Mouse (Mus musculus) midbrain, embryonic 11.5 days (tissue): ENCODE results near the gene Klk11. TPM values are rescaled to one million over a fixed set of nuclear protein-coding genes. Genes with fewer than 3 reads are reported as not detected.

Experiments used
- ATAC-seq: fragments of 200-750 bp; cut with Nextera tagmentation; 2 replicates; pipeline ENCODE4 v1.8.0; 2017; ENCODE audit warnings: moderate TSS enrichment, moderate library complexity; ENCODE audit not compliant: low FRiP score
- DNase-seq: peaks from one replicate; pipeline ENCODE4 v3.0.0; 2015; ENCODE audit warnings: low spot score; ENCODE audit errors: missing footprints
- H3K27ac ChIP-seq: fragments of 300-500 bp; sonication (generic); 2 replicates; pipeline ENCODE4 v1.5.1; 2014; ENCODE audit warnings: low read depth, low read length
- H3K27me3 ChIP-seq: fragments of 300-500 bp; sonication (generic); 2 replicates; pipeline ENCODE4 v1.6.1; 2014; ENCODE audit warnings: mild to moderate bottlenecking, low read length, moderate library complexity, mixed read lengths; ENCODE audit not compliant: control insufficient read depth, insufficient read depth
- H3K36me3 ChIP-seq: fragments of 300-500 bp; sonication (generic); 2 replicates; pipeline ENCODE4 v1.6.1; 2014; ENCODE audit warnings: mild to moderate bottlenecking, low read length, moderate library complexity, mixed read lengths; ENCODE audit not compliant: control insufficient read depth, insufficient read depth
- H3K4me1 ChIP-seq: fragments of 300-500 bp; sonication (generic); 2 replicates; pipeline ENCODE4 v1.6.1; 2014; ENCODE audit warnings: low read length; ENCODE audit not compliant: control insufficient read depth, insufficient read depth
- H3K4me2 ChIP-seq: fragments of 300-500 bp; sonication (generic); 2 replicates; pipeline ENCODE4 v1.6.1; 2014; ENCODE audit warnings: mild to moderate bottlenecking, moderate library complexity
- H3K4me3 ChIP-seq: fragments of 300-500 bp; sonication (generic); 2 replicates; pipeline ENCODE4 v1.5.1; 2014; ENCODE audit warnings: low read depth, low read length
- H3K9ac ChIP-seq: fragments of 300-500 bp; sonication (generic); 2 replicates; pipeline ENCODE4 v1.6.1; 2014; ENCODE audit warnings: low read length
- H3K9me3 ChIP-seq: fragments of 300-500 bp; sonication (generic); 2 replicates; pipeline ENCODE4 v1.6.1; 2016; ENCODE audit warnings: low read length; ENCODE audit not compliant: control insufficient read depth
- WGBS: fragments of 180-500 bp; shearing (Covaris S2); extraction: QIAGEN DNeasy Blood & Tissue Kit; methylation state at CpG from one replicate; pipeline ENCODE4 v1.1.7; 2014; 5-methylcytosine and 5-hydroxymethylcytosine counted together
- polyA plus RNA-seq: library from polyadenylated mRNA; unstranded; fragments of >200 nt; fragmentation: Nextera tagmentation; extraction: Ambion mirVana; gene quantifications from 2 replicates; pipeline ENCODE4 v1.2.1, GENCODE M21; 2014

Gene Klk11
- polyA plus RNA-seq, 1 experiment from 2014 or later = 0.19 TPM

DNA sequence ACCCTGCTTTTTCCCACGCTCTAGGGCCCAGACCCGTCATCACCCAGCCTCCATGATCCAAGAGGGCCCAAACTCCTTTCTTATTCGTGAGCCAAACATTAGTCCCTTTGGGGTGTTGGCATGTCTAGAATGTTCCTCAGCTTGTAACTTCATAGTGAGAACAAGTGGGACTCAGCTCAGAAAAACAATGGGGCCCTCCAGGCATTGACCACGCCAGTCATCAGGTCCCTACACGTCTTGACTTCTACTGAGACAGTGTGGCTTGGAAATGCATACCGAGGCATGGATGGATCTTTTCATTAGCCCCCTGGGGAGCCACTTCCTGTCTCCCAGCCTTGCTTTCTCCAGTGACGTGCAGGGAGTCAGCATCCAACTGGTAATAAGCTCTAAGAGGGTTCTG is 25.5 kb downstream of the Klk11 start:
- H3K4me1 ChIP-seq = peaks cover 6% of the 10 kb centered on the region
- H3K9me3 ChIP-seq = no peaks in the 10 kb centered on the region
- H3K4me2 ChIP-seq = no peak overlapping the region
- WGBS = 76% methylated on average over 7 of the region's 7 CpGs
- no peak for ATAC-seq
- no peak overlapping the region for H3K4me3 ChIP-seq
- no peak for DNase-seq
- no peak overlapping the region for H3K9ac ChIP-seq
- H3K27ac ChIP-seq = no peak overlapping the region
- H3K36me3 ChIP-seq = no peaks in the 10 kb centered on the region
- peaks cover 16% of the 10 kb centered on the region for H3K27me3 ChIP-seq

DNA sequence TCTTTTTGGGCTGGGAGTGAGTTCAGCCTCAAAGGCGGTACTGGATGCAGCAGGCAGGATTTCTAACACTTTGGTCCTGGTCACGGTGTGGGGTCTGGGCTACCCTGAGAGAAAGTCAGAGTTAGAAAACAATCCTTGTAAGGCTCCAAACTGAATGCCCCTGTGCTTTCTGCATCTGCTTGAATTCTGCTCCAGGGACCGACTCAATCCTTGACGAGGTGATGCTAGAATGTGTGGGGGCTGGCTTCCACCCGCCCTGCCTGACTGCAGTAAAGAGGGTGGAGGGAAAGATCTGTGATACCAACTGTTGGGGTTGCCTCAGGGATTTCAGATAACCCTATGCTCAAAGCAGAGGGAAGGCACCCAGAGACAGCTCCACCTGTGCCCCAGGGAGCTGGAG is 36.6 kb downstream of the Klk11 start, which contains the start of gene Klk7:
Gene Klk7 (plus strand): TSS at position 301 of the 400 bp plus-strand sequence.
- DNase-seq (no peak), ATAC-seq (no peak)
- Histone ChIP-seq H3K4me2 (no peak within 1 kb of the TSS), H3K27ac (no peak within 1 kb of the TSS), H3K36me3 (no peaks in the 10 kb centered on the region), H3K27me3 (no peaks in the 10 kb centered on the region), H3K4me3 (no peak within 1 kb of the TSS), H3K9ac (no peak within 1 kb of the TSS), H3K9me3 (no peaks in the 10 kb centered on the region), H3K4me1 (no peaks in the 10 kb centered on the region)
- 57% methylated on average over 5 of the region's 5 CpGs for WGBS

DNA sequence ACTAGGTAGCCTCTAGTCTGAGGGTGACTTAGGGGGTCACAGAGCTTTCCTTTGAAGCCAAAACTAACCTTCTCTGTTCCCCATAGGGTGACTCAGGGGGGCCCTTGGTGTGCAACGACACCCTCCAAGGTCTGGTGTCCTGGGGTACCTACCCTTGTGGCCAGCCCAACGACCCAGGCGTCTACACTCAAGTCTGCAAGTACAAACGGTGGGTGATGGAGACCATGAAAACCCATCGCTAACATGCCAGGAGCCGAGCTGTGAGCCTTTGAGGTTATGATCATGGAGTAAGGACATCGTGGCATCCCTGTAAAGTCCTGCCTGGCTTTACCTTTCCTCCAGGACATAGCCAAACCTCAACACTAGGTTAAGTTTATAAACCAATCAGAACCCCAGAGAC is 40.8 kb downstream of the Klk11 start:
- 83% methylated on average over 7 of the region's 7 CpGs for WGBS
- ATAC-seq = no peak
- Histone ChIP-seq H3K9me3 (no peaks in the 10 kb centered on the region), H3K9ac (no peak overlapping the region), H3K27ac (no peak overlapping the region), H3K4me3 (no peak overlapping the region), H3K4me1 (no peaks in the 10 kb centered on the region), H3K4me2 (no peak overlapping the region), H3K36me3 (no peaks in the 10 kb centered on the region), H3K27me3 (no peaks in the 10 kb centered on the region)
- DNase-seq = no peak

DNA sequence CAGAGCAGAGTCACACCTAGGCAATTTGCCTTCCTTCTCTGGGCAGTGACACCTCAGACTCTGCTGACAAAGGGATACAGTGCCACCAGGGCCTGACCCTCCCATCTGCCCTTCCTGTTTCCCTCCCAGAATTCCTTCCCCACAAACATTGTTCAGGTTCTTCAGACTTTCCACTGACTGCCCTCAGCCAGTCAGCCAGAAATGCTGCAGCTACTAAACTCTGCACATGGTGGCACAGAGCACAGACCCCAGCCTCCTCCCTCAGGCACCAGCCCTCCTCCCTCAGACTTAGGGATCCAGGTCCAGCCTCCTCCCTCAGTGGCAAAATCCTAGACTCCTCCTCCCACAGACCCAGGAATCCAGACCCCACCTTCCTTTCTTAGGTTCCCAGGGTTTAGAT is 42.3 kb downstream of the Klk11 start:
- no peaks in the 10 kb centered on the region for H3K27me3 ChIP-seq
- H3K9ac ChIP-seq = no peak overlapping the region
- H3K4me3 ChIP-seq = no peak overlapping the region
- H3K9me3 ChIP-seq = no peaks in the 10 kb centered on the region
- DNase-seq (no peak), ATAC-seq (no peak)
- no peak overlapping the region for H3K27ac ChIP-seq
- H3K4me2 ChIP-seq = no peak overlapping the region
- no peaks in the 10 kb centered on the region for H3K36me3 ChIP-seq
- no peaks in the 10 kb centered on the region for H3K4me1 ChIP-seq

DNA sequence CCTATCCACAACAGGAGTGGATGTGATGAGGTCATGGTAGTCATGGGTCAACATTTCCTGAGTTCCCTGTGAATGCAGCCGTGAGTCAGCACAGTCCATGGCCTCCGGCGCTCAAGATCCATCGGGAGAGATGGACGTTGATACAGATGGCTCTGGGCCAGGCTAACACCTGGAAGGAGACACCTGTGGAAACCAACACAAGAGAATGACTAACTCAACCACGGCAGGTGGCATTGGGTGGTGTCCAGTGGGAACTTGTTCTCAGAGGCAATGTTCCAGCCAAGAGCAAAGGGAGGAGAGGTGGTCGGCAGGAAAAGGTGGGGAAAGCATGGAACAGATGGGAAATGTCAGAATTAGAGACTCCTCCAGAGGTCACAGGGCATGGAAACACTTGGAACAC is 47.2 kb downstream of the Klk11 start:
- WGBS = 92% methylated on average over 7 of the region's 7 CpGs
- no peak overlapping the region for H3K4me2 ChIP-seq
- H3K4me3 ChIP-seq = no peak overlapping the region
- no peaks in the 10 kb centered on the region for H3K4me1 ChIP-seq
- H3K9ac ChIP-seq = no peak overlapping the region
- DNase-seq (no peak), ATAC-seq (no peak)
- no peak overlapping the region for H3K27ac ChIP-seq
- no peaks in the 10 kb centered on the region for H3K36me3 ChIP-seq
- no peaks in the 10 kb centered on the region for H3K27me3 ChIP-seq
- no peaks in the 10 kb centered on the region for H3K9me3 ChIP-seq

DNA sequence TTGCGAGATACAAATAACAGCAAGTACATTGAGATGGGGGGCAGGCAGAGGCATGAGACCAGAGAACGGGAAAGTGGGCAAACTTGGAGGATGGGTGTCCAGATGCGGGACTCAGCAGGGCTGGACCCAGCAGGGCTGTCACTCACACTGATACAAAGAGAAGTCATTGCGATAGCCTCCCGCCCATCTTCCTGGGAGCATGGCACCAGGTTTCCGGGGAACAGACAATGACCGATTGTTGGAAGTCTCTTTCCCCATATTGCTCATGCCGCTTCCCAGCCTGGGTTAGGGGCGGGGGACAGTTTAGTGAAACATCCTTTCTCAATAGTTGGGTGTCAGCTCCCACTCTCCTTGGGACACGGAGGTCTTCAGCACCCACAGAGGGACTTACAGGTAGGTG is 49.8 kb downstream of the Klk11 start, which contains the start of gene Klk6:
Gene Klk6 (plus strand): TSS at position 301 of the 400 bp plus-strand sequence.
- Histone ChIP-seq H3K9me3 (no peaks in the 10 kb centered on the region), H3K4me3 (no peak within 1 kb of the TSS), H3K27ac (no peak within 1 kb of the TSS), H3K27me3 (no peaks in the 10 kb centered on the region), H3K9ac (no peak within 1 kb of the TSS), H3K4me1 (no peaks in the 10 kb centered on the region), H3K4me2 (no peak within 1 kb of the TSS), H3K36me3 (no peaks in the 10 kb centered on the region)
- 80% methylated on average over 10 of the region's 10 CpGs for WGBS
- ATAC-seq (no peak), DNase-seq (no peak)

DNA sequence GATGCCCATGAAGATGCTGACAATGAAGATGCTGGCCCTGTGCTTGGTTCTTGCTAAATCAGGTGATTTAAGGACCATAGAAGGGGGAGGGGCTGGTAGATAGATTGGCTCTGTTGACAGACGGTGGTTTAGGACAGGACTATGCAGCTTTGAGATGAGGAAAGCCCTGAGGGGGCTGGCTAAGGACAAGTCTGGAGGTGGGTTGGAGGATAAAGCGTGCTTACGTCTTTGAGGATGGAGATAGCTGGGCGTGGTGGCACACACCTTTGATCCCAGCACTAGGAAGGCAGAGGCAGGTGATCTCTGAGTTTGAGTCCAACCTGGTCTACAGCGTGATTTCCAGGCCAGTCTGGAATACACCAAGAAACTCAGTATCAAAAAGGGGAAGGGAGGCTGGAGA is 51.7 kb downstream of the Klk11 start:
- whole genome bisulfite sequencing = 84% methylated on average over 5 of the region's 5 CpGs
- H3K9ac ChIP-seq = no peak overlapping the region
- no peaks in the 10 kb centered on the region for H3K36me3 ChIP-seq
- H3K4me1 ChIP-seq = no peaks in the 10 kb centered on the region
- DNase-seq (no peak), ATAC-seq (no peak)
- no peak overlapping the region for H3K27ac ChIP-seq
- no peak overlapping the region for H3K4me2 ChIP-seq
- H3K9me3 ChIP-seq = no peaks in the 10 kb centered on the region
- H3K4me3 ChIP-seq = no peak overlapping the region
- no peaks in the 10 kb centered on the region for H3K27me3 ChIP-seq

DNA sequence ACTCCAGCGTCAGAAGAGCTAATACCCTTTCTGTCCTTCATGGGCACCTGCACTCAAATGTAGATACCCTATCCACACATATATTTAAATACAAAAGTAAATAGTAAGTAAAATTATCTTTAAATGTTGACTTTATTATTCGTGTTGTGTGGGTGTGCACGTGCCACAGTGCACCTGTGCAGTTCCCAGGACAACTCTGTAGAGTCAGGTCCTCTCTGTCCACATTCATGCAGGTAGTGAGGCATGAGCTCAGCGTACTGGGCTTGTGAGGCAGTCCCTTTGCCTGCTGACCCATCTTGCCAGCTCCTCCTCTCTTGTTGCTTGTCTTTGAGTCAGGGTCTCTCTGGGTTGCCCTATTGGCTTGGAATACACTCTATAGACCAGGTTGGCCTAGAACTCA is 53.3 kb downstream of the Klk11 start:
- H3K4me1 ChIP-seq = no peaks in the 10 kb centered on the region
- no peak overlapping the region for H3K4me3 ChIP-seq
- H3K36me3 ChIP-seq = no peaks in the 10 kb centered on the region
- H3K27me3 ChIP-seq = no peaks in the 10 kb centered on the region
- no peak overlapping the region for H3K9ac ChIP-seq
- no peak overlapping the region for H3K27ac ChIP-seq
- no peaks in the 10 kb centered on the region for H3K9me3 ChIP-seq
- WGBS = 81% methylated on average over 4 of the region's 4 CpGs
- no peak overlapping the region for H3K4me2 ChIP-seq
- ATAC-seq = no peak
- no peak for DNase-seq
